Mouse (Mus musculus): ENCODE data around the gene Aspg.

Gene Aspg

GRCm38 (mm10) chr12:112106541-112106971 lies at the start of gene Aspg:
TSS of gene Aspg (plus strand) at chr12:112106679.
- no peak for DNase-seq (ENCODE audit: low spot score)

GRCm38 (mm10) chr12:112077651-112078050 lies 28.8 kb upstream of the Aspg start:
- peak; percentile 92 for DNase-seq (ENCODE audit: low spot score)

GRCm38 (mm10) chr12:112079911-112080310 lies 26.6 kb upstream of the Aspg start:
- DNase-seq (ENCODE audit: low spot score): no peak

- no peak for DNase-seq (ENCODE audit: low spot score)
These were observed 25.6 kb upstream of the Aspg start for GRCm38 (mm10) chr12:112080911-112081310.

GRCm38 (mm10) chr12:112082241-112082640 lies 24.2 kb upstream of the Aspg start:
- no peak for DNase-seq (ENCODE audit: low spot score)

- DNase-seq (ENCODE audit: low spot score): no peak
These were observed 20.2 kb upstream of the Aspg start for GRCm38 (mm10) chr12:112086250-112086649.

GRCm38 (mm10) chr12:112086726-112087125 lies 19.8 kb upstream of the Aspg start:
- no peak for DNase-seq (ENCODE audit: low spot score)

DNA sequence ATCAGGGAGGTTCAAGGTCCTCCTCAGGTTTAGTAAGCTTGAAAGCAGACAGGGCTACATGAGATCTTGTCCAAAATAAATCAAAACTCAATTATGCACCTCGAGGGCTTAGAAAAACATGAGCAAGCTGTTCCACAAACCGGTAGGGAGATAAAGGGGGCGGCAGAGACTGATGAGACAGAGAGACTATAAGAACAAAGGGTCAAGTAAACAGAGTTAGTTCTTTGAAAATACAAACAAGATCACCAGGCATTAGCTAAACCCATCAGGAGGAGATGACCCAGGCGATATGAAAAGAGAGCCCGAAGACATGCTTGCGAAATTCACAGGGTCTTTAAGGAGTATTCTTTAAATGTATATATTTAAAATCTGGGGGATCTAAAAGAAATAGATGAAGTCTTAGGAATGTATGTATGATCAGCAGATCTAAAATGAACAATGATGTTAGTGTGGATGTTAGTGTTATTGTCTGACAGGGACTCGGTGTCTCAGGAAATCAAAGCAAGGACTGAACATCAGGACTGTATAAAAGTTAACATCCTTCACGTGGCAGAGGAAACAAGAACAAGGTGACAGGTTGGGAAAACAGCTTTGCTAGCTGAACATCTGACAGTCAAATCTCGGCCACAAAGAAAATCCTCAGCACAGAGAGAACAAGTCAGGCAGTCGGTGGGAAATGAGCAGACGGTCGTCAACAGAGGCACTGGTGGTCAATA lies 17.7 kb upstream of the Aspg start:
- DNase-seq (ENCODE audit: low spot score): no peak

DNA sequence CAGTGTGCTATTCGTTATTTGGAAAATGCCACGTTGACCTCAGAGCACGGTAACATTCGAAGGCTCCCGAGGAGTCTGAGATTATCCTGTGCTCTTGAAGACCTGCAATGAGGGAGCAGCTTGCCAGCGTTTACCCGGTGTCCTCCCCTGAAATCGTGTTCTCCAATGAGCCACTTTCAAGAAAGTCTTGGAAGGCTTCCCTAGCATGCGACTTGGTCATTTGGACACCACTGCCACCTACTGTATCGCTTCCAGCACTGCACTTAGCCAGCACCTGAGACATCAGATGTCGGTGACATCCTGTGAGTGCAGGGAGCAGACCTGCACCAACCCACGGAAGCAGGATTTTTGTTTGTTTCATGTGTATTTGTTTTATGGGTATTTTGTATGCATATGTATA lies 15.4 kb upstream of the Aspg start:
- peak; percentile 75 for DNase-seq (ENCODE audit: low spot score)

GRCm38 (mm10) chr12:112094261-112094880 lies 12.1 kb upstream of the Aspg start:
- no peak for DNase-seq (ENCODE audit: low spot score)

GRCm38 (mm10) chr12:112096051-112096732 lies 10.3 kb upstream of the Aspg start:
- peak; percentile 74 for DNase-seq (ENCODE audit: low spot score)

- peak; percentile 41 for DNase-seq (ENCODE audit: low spot score)
These were observed 9.8 kb upstream of the Aspg start for GRCm38 (mm10) chr12:112096733-112097117.

- no peak for DNase-seq (ENCODE audit: low spot score)
These were observed 6.4 kb upstream of the Aspg start for GRCm38 (mm10) chr12:112100106-112100505.

- no peak for DNase-seq (ENCODE audit: low spot score)
These were observed 5.4 kb upstream of the Aspg start for GRCm38 (mm10) chr12:112101045-112101444.

- DNase-seq (ENCODE audit: low spot score): no peak
These were observed 3.3 kb upstream of the Aspg start for GRCm38 (mm10) chr12:112103179-112103578.

GRCm38 (mm10) chr12:112104890-112105289 lies 1.6 kb upstream of the Aspg start:
- no peak for DNase-seq (ENCODE audit: low spot score)

- no peak for DNase-seq (ENCODE audit: low spot score)
These were observed 1.2 kb downstream of the Aspg start for GRCm38 (mm10) chr12:112107685-112108084.

DNA sequence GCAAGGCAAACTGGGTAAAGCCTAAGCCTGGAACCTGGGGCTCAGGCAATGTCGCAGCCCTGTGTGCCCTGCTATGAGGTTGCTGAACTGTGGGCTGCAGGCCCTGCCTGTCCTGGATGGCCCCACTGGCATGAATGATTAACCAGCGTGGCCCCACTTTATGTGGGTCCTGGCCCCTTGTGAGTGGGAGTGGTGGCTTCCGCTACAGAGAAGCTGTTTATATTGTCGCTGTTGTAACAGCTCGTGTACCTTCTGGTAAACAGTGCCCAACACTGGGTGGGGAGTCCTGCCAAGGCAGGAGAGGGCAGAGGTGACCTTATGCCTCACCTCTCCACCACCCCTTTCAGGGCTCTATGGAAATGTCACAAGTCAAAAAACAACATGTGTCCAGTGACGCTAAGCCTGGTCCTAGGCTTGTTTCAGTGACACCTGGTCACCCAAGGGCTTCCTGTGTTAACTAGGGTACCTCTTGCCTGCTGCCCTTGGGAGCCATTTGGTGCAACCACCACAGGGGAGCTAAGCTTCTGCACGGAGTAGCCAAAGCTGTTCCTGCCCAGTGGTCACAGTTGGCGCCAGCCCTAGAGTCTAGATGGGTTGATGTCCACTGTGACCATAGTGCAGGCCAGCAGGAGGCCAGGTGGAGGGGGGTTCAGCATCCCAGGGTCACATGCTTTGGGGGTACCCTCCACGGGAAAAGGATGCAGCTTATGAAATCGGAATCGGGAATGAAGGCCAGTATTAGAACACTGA lies 2.4 kb downstream of the Aspg start:
- DNase-seq (ENCODE audit: low spot score): no peak

DNA sequence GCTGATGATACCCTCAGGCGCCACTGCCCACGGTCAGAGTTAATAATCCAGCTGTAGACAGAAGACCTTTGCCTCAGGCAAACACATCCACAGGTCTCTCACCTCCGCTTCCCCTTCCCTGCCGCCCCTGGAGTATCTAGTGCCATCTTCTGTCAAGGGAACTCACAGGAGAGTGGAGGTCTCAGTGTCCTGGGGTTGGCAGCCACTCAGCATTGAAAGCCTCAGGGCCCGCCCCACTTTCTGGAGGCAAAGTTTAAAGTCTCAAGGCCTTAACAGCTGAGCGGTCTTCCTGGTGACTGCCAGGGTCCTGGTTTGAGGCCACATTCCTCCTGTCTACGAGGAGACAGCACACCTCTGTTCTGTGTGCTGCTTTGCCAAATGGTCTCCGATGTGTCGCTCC lies 3.2 kb downstream of the Aspg start:
- no peak for DNase-seq (ENCODE audit: low spot score)

DNA sequence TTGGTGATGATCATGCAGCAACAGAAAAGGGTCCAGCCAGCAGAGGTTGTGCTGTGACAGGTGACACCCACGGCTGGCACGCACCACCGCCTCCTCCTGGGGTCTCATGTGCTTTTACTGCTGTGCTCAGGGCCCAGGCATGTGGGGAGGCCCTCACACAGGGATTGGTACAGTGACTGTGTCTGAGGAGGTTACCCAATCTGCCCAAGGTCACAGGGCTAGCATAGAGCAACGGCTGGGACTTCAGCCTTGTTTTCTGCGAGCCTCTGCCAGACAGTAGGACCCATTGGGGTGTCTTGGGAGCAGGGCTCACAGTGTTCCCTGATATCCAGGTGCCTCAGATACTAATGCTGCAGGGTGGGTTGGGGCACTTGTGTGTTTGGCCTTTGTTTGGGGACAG lies 4.8 kb downstream of the Aspg start:
- no peak for DNase-seq (ENCODE audit: low spot score)

DNA sequence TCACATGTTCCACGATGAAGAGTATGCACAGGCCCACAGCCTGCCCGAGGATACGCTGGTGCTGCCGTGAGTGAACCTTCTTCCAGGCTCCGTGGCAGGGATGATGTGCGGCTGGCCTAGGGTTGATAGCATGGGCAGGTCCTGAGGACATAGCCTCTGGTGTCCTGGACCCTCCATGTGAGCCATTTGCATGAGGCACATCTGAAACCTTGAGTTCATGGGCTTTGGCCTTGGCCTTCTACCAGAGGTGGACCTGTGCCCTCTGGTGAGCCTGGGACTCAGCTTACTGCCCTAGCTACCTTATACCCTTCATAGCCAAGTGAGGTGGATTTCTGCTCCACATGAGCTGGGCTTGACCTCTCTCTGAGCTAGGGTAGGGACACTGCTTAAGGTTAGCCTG lies 5.8 kb downstream of the Aspg start:
- no peak for DNase-seq (ENCODE audit: low spot score)

- peak; percentile 70 for DNase-seq (ENCODE audit: low spot score)
These were observed 6.4 kb downstream of the Aspg start for GRCm38 (mm10) chr12:112112686-112113396.
